Mouse (Mus musculus): ENCODE data around the gene Zfp536.

Gene Zfp536

GRCm38 (mm10) chr7:37689561-37690305 lies 83.7 kb downstream of the Zfp536 start:
- DNase-seq (ENCODE audit: low read depth, low spot score), result no peak

GRCm38 (mm10) chr7:37689107-37689511 lies 84.3 kb downstream of the Zfp536 start:
- no peak for DNase-seq (ENCODE audit: low read depth, low spot score)

GRCm38 (mm10) chr7:37686366-37686765 lies 87.1 kb downstream of the Zfp536 start:
- DNase-seq (ENCODE audit: low read depth, low spot score), result no peak

GRCm38 (mm10) chr7:37685247-37685646 lies 88.2 kb downstream of the Zfp536 start:
- no peak for DNase-seq (ENCODE audit: low read depth, low spot score)

GRCm38 (mm10) chr7:37681335-37681734 lies 92.1 kb downstream of the Zfp536 start:
- no peak for DNase-seq (ENCODE audit: low read depth, low spot score)

- DNase-seq (ENCODE audit: low read depth, low spot score), result no peak
Measured at GRCm38 (mm10) chr7:37663676-37664365, 109.6 kb downstream of the Zfp536 start.

- DNase-seq (ENCODE audit: low read depth, low spot score), result no peak
Measured at GRCm38 (mm10) chr7:37648671-37649070, 124.8 kb downstream of the Zfp536 start.

GRCm38 (mm10) chr7:37647917-37648615 lies 125.4 kb downstream of the Zfp536 start:
- DNase-seq (ENCODE audit: low read depth, low spot score), result no peak

GRCm38 (mm10) chr7:37639740-37640397 lies 133.6 kb downstream of the Zfp536 start:
- no peak for DNase-seq (ENCODE audit: low read depth, low spot score)

GRCm38 (mm10) chr7:37634812-37635211 lies 138.6 kb downstream of the Zfp536 start:
- no peak for DNase-seq (ENCODE audit: low read depth, low spot score)

- no peak for DNase-seq (ENCODE audit: low read depth, low spot score)
Measured at GRCm38 (mm10) chr7:37630410-37630809, 143.0 kb downstream of the Zfp536 start.

GRCm38 (mm10) chr7:37627897-37628510 lies 145.4 kb downstream of the Zfp536 start:
- DNase-seq (ENCODE audit: low read depth, low spot score), result no peak

GRCm38 (mm10) chr7:37625758-37626157 lies 147.7 kb downstream of the Zfp536 start:
- DNase-seq (ENCODE audit: low read depth, low spot score), result no peak

GRCm38 (mm10) chr7:37624759-37625340 lies 148.6 kb downstream of the Zfp536 start:
- no peak for DNase-seq (ENCODE audit: low read depth, low spot score)

- no peak for DNase-seq (ENCODE audit: low read depth, low spot score)
Measured at GRCm38 (mm10) chr7:37623903-37624758, 149.3 kb downstream of the Zfp536 start.

GRCm38 (mm10) chr7:37619254-37619653 lies 154.2 kb downstream of the Zfp536 start:
- no peak for DNase-seq (ENCODE audit: low read depth, low spot score)

- no peak for DNase-seq (ENCODE audit: low read depth, low spot score)
Measured at GRCm38 (mm10) chr7:37617880-37618279, 155.6 kb downstream of the Zfp536 start.

GRCm38 (mm10) chr7:37615932-37616331 lies 157.5 kb downstream of the Zfp536 start:
- DNase-seq (ENCODE audit: low read depth, low spot score), result no peak

- no peak for DNase-seq (ENCODE audit: low read depth, low spot score)
Measured at GRCm38 (mm10) chr7:37614381-37614780, 159.1 kb downstream of the Zfp536 start.

GRCm38 (mm10) chr7:37608556-37608955 lies 164.9 kb downstream of the Zfp536 start:
- DNase-seq (ENCODE audit: low read depth, low spot score), result no peak
